Mouse (Mus musculus): ENCODE measurements around the gene Ackr3. TPM values are rescaled to one million over a fixed set of nuclear protein-coding genes. Genes with fewer than 3 reads are reported as not detected.

Ackr3 gene
- 3.8 and 4.0 TPM in 2 replicates for polyA plus RNA-seq (2021; fragmentation: Nextera tagmentation)
- long read RNA-seq, experiment 1, transcript Ackr3-201 (2 exons, 3,065 nt): major isoform, 7 of 13 reads
- long read RNA-seq, experiment 1, partial matches to known transcripts: 0 of 13 reads
- long read RNA-seq, experiment 1, other reads (novel, unspliced or antisense): 6 of 13 reads
- long read RNA-seq, experiment 2, transcript Ackr3-201 (2 exons, 3,065 nt): major isoform, 39 of 56 reads
- long read RNA-seq, experiment 2, partial matches to known transcripts: 0 of 56 reads
- long read RNA-seq, experiment 2, other reads (novel, unspliced or antisense): 17 of 56 reads

GRCm38 (mm10) chr1:90203783-90204690, at the start of gene Ackr3:
Gene Ackr3, plus strand, starts transcription at chr1:90203980.

Other genes with a start within 250 kb of the Ackr3 start
- 1.6 and 2.5 TPM in 2 replicates for gene Asb18, start 189.3 kb upstream of the Ackr3 start, polyA plus RNA-seq (2021; fragmentation: Nextera tagmentation)
- gene Iqca, start 50.6 kb upstream of the Ackr3 start, polyA plus RNA-seq (2021; fragmentation: Nextera tagmentation): 2.4 and 3.2 TPM in 2 replicates

All from layer of hippocampus, adult 6 months (tissue).